Mouse (Mus musculus): Measurements from ENCODE around the gene Gm4491.

Gene Gm4491

DNA sequence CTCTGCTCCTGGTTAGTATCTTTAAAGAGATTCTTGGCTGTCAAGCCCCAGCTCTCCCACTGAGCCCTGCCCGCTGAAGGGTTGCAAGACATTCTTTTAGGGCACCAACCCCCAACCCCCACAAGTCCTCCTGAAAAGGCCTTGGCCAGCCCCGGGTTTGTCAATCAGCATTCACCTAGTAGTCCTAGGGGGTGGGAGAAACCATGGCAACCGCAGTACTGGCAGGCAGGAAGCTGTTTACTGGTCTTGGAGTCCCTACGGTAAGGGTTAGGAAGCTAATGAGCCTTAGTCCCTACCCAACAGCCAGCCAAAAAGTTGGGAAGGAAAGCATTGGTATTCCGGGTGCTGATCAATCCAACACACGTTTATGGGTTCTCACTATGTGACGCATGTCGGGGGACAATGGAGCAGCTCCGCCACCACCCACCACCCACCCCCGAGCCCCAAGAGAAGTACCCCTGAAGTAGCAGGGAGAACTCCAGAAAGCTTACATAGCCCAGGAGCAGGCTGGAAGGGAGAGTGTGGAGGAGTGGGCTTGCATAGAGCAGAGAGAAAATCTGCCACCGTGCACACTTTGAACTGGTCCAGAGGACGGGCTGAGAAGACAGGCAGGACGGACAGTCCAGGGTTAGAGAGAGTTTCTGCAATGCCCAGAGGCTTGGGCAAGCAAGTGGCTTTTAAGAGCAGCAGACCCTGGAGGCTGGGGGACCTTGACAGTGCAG is at the start of gene Gm4491:
Gm4491 (minus strand) TSS at position 61 of the 722 bp plus-strand sequence.
- DNase-seq (ENCODE audit: low spot score) = no peak

- no peak for DNase-seq (ENCODE audit: low spot score)
Observed at GRCm38 (mm10) chr14:57161833-57162232, 46.1 kb upstream of the Gm4491 start.

GRCm38 (mm10) chr14:57161201-57161600 is 45.5 kb upstream of the Gm4491 start:
- no peak for DNase-seq (ENCODE audit: low spot score)

DNA sequence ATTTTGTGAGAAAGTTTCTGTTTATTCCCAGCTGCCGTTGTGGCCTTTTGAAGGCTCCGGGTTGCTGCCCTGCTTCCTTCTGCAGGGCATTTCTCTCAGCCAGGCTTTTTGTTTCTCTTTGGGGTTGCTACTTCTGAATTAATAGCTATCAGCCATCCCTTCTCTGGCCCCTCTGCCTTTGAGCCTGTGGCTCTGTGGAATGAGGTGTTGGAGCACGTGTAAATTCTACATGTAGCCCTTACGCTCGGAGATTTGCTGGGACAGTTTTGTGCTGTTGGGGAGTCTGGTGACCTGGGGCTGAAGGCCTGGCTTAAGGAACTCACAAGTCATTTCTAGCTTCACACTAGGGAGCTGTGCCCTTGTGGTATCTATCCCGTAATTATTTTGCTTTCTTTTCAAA is 39.2 kb upstream of the Gm4491 start:
- DNase-seq (ENCODE audit: low spot score) = no peak

DNA sequence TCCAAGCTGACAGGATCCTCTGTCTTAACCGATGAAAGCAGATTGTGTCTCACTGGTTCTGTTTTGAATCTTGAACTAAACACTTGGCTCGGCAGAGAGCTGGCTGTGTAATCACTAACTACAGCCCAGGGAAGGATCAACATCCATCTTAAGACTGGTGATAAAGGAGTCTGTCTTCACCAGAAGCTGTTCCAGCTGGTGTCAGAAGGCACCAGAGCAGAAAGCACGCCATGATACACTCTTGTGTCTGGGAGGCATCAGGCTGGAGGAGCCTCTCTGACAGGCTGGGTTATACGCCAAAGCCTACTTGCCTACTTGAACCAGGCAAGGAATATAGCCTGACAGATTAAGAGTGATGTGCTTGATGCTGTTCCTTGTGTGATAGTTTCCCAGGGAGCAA is 30.1 kb upstream of the Gm4491 start:
- DNase-seq (ENCODE audit: low spot score) = no peak

DNA sequence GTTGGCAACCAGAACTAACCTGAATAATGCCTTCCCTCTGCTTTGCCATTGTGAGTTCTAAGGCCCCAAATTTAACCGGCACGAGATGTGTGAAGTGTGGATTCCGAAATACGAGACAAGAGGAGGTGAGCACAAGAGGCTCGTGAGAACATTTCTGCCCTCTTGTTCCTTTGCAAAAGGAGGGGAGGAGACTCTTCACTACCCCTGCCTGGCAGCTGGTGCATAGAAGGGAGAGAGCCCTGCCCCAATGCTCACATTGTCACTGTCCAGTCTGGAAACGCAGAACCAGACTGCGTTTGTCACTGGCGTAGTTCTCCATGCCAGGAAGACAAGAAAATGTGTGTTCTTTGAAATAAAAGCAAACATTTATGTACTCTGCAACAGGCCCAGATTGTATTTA is 19.6 kb upstream of the Gm4491 start:
- DNase-seq (ENCODE audit: low spot score) = no peak

GRCm38 (mm10) chr14:57133161-57133661 is 17.5 kb upstream of the Gm4491 start, which contains the start of gene Gjb6:
Gene Gjb6, minus strand, starts transcription at chr14:57133611.
- no peak for DNase-seq (ENCODE audit: low spot score)

- no peak for DNase-seq (ENCODE audit: low spot score)
Observed at GRCm38 (mm10) chr14:57127383-57127782, 11.7 kb upstream of the Gm4491 start.

GRCm38 (mm10) chr14:57122295-57122694 is 6.6 kb upstream of the Gm4491 start:
- DNase-seq (ENCODE audit: low spot score) = no peak

DNA sequence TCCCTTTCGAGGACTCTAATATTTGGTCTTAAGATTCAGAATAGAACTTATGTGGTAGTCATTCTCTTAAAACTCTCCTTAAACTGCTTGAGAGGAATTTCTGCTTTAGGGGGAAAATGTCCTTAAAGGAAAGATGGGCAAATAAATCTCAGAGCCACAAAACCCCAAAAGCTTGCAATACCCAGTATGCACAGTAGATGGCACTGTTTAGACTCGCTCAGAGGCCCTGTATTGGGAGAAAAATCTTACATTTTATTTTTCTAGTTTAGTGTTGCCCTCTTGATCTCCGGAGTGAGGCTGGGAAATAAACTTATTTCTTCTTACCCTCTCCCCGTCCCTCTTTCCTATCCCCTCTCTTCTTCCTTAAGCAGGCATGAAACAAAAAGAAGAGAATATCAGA is 6.5 kb downstream of the Gm4491 start:
- no peak for DNase-seq (ENCODE audit: low spot score)

- no peak for DNase-seq (ENCODE audit: low spot score)
Observed at GRCm38 (mm10) chr14:57107916-57108315, 7.8 kb downstream of the Gm4491 start.

DNA sequence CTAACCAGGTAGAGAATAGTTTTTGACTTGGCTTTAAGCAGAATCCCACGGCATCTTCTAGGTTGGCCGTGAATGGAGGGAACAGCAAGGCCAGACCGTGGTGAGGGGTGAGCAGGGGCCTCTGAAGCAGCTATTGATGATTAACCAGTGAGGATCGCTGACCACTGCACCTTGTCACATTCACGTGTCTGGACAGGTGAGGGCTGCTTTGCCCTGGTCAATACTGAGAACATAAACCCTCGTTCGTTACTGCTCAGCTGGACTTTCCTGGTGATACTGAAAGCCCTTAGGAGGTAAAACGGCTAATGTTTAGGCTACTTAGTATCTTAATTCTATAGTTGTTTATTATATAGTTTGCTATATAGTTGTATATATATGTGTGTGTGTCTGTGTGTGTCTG is 8.6 kb downstream of the Gm4491 start:
- DNase-seq (ENCODE audit: low spot score) = no peak

GRCm38 (mm10) chr14:57105721-57106120 is 10.0 kb downstream of the Gm4491 start:
- DNase-seq (ENCODE audit: low spot score) = no peak

GRCm38 (mm10) chr14:57105111-57105510 is 10.6 kb downstream of the Gm4491 start:
- no peak for DNase-seq (ENCODE audit: low spot score)

GRCm38 (mm10) chr14:57104106-57105023 is 11.3 kb downstream of the Gm4491 start, which contains the start of gene Gjb2:
Gene Gjb2, minus strand, starts transcription at chr14:57104702.
- DNase-seq (ENCODE audit: low spot score) = no peak

- no peak for DNase-seq (ENCODE audit: low spot score)
Observed at GRCm38 (mm10) chr14:57103711-57104105, 12.0 kb downstream of the Gm4491 start.

- no peak for DNase-seq (ENCODE audit: low spot score)
Observed at GRCm38 (mm10) chr14:57103121-57103520, 12.6 kb downstream of the Gm4491 start.

- no peak for DNase-seq (ENCODE audit: low spot score)
Observed at GRCm38 (mm10) chr14:57101623-57102022, 14.1 kb downstream of the Gm4491 start.

- DNase-seq (ENCODE audit: low spot score) = no peak
Observed at GRCm38 (mm10) chr14:57095855-57096254, 19.8 kb downstream of the Gm4491 start.

- DNase-seq (ENCODE audit: low spot score) = no peak
Observed at GRCm38 (mm10) chr14:57093029-57093428, 22.7 kb downstream of the Gm4491 start.

DNA sequence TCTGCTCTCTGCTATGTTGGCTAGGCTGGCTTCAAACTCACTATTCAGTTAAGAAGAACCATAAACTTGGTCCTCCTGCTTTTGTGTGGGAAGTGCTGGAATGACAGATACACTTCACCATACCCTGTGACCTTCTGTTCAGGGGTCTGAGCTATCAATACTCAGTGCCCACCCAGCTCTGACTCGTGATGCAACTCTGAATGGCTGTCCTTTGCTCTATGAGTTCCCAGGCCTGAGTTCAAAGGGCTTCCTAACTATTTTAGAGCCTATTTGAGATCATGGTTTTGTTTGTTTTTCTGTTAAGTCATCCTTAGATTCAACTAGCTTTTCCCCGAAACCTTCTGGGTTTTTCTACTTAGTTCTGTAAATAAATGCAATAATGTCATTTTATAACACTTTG is 25.7 kb downstream of the Gm4491 start:
- DNase-seq (ENCODE audit: low spot score) = no peak

GRCm38 (mm10) chr14:57089107-57089506 is 26.6 kb downstream of the Gm4491 start:
- no peak for DNase-seq (ENCODE audit: low spot score)

DNA sequence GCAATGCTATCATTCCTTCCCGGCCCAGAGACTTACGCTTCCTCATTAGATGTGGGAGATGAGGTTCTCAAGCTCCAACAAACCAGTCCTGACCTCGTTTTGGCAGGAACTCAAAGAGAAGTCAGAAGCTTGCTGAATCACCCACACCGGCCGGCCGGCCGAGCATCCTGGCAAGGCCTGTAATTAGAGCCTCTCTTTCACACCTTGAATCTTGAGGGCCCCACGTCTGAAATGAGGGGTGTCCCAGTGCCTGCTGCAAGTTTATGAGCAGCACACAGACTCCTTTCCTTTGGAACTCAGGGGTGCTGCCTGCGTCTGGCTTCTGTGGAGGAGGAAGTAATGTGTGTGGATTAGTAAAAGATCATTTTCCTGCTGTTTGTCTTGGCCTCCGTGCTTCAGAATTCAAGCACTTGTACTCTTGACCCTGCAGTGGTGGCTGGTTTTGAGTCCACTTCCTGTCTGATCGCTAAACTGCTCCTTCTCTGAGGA is 31.5 kb downstream of the Gm4491 start:
- no peak for DNase-seq (ENCODE audit: low spot score)

Data from spleen, adult 12 weeks (tissue).